Mouse (Mus musculus) myocyte (in vitro differentiated cells): Measurements from ENCODE around the gene Dusp28. TPM values are rescaled to one million over a fixed set of nuclear protein-coding genes. Genes with fewer than 3 reads are reported as not detected.

Source experiments
- H3K27me3 ChIP-seq: one replicate; pipeline ENCODE4 v1.6.1; 2011; ENCODE audit not compliant: control insufficient read depth, insufficient read depth, insufficient read length
- H3K36me3 ChIP-seq: one replicate; pipeline ENCODE4 v1.6.1; 2011; ENCODE audit not compliant: control insufficient read depth, insufficient read depth
- H3K4me2 ChIP-seq: one replicate; pipeline ENCODE4 v1.6.1; 2011; ENCODE audit warnings: low read depth, control low read depth
- H3K4me3 ChIP-seq: one replicate; pipeline ENCODE4 v1.5.1; 2011; ENCODE audit warnings: mild to moderate bottlenecking, control low read depth, moderate library complexity
- H3K79me2 ChIP-seq: one replicate; pipeline ENCODE4 v1.6.1; 2011; ENCODE audit not compliant: control insufficient read depth, insufficient read depth
- H3ac ChIP-seq: one replicate; pipeline ENCODE4 v1.6.1; 2011; ENCODE audit not compliant: control insufficient read depth, insufficient read length
- CEBPB ChIP-seq: IDR thresholded peaks from 2 replicates; pipeline ENCODE4 v1.6.1; 2011; ENCODE audit warnings: mild to moderate bottlenecking, moderate library complexity; ENCODE audit not compliant: poor library complexity, insufficient read depth, severe bottlenecking
- E2F4 ChIP-seq: IDR thresholded peaks from one replicate; pipeline ENCODE4 v1.6.1; 2011; ENCODE audit warnings: mild to moderate bottlenecking, control low read depth, moderate library complexity; ENCODE audit not compliant: insufficient read depth
- MAX ChIP-seq: IDR thresholded peaks from one replicate; pipeline ENCODE4 v1.6.1; 2011; ENCODE audit warnings: low read depth, mild to moderate bottlenecking, control low read depth
- MYOD1 ChIP-seq, 3 experiments: IDR thresholded peaks; one replicate each; pipeline ENCODE4 v1.6.1; 2011; ENCODE audit warnings: control low read depth in 2 of 3, low read depth in 2 of 3, mild to moderate bottlenecking in 2 of 3, moderate library complexity in 1 of 3; ENCODE audit not compliant: insufficient read length in 2 of 3, control insufficient read depth in 1 of 3
- MYOG ChIP-seq, 3 experiments: IDR thresholded peaks; one replicate each; pipeline ENCODE4 v1.6.1; 2011; ENCODE audit warnings: control low read depth in 2 of 3, low read depth in 2 of 3, mild to moderate bottlenecking in 2 of 3; ENCODE audit not compliant: insufficient read length in 2 of 3, control insufficient read depth in 1 of 3, insufficient read depth in 1 of 3
- POLR2A ChIP-seq: IDR thresholded peaks from one replicate; pipeline ENCODE4 v1.6.1; 2011; ENCODE audit warnings: low read depth, mild to moderate bottlenecking, control low read depth, moderate library complexity; ENCODE audit not compliant: insufficient read length
- POLR2AphosphoS2 ChIP-seq: IDR thresholded peaks from one replicate; pipeline ENCODE4 v1.6.1; 2011; ENCODE audit warnings: low read depth, control low read depth; ENCODE audit not compliant: insufficient read length
- REST ChIP-seq: IDR thresholded peaks from one replicate; pipeline ENCODE4 v1.6.1; 2011; ENCODE audit warnings: mild to moderate bottlenecking, control low read depth, moderate library complexity; ENCODE audit not compliant: insufficient read depth, insufficient read length
- SRF ChIP-seq: IDR thresholded peaks from one replicate; pipeline ENCODE4 v1.6.1; 2011; ENCODE audit warnings: low read depth; ENCODE audit not compliant: control insufficient read depth, insufficient read length
- TCF12 ChIP-seq: IDR thresholded peaks from one replicate; pipeline ENCODE4 v1.6.1; 2011; ENCODE audit warnings: mild to moderate bottlenecking, control low read depth; ENCODE audit not compliant: poor library complexity, insufficient read depth, severe bottlenecking
- TCF3 ChIP-seq: IDR thresholded peaks from one replicate; pipeline ENCODE4 v1.6.1; 2011; ENCODE audit warnings: low read depth, control low read depth; ENCODE audit not compliant: insufficient read length
- USF1 ChIP-seq: IDR thresholded peaks from one replicate; pipeline ENCODE4 v1.6.1; 2011; ENCODE audit warnings: low read depth, mild to moderate bottlenecking, control low read depth, moderate library complexity
- polyA plus RNA-seq: library from polyadenylated mRNA; unstranded; fragments of >200 nt; fragmentation: generic; extraction: Trizol; gene quantifications from one replicate; pipeline ENCODE4 v1.2.1, GENCODE M21; 2012; ENCODE audit warnings: missing spikeins

Dusp28 gene
- polyA plus RNA-seq, 1 experiment, result 40.9 TPM

- no peak overlapping the region for H3ac ChIP-seq
- H3K4me2 ChIP-seq, result no peak overlapping the region
- H3K4me3 ChIP-seq, result no peak overlapping the region
- peaks cover 22% of the 10 kb centered on the region for H3K79me2 ChIP-seq
- TF ChIP-seq SRF (no peak), REST (no peak), USF1 (no peak), TCF12 (no peak), MAX (no peak), POLR2A (no peak), POLR2AphosphoS2 (no peak), E2F4 (no peak), MYOD1 (IDR thresholded peaks at IDR 0.05; ENCODE audit: control insufficient read depth in 1 of 3, insufficient read length in 2 of 3, low read depth in 2 of 3) (no peak), MYOG (IDR thresholded peaks at IDR 0.05; ENCODE audit: control insufficient read depth in 1 of 3, insufficient read depth in 1 of 3, insufficient read length in 2 of 3, low read depth in 2 of 3) (no peak), TCF3 (no peak), CEBPB (no peak)
- no peaks in the 10 kb centered on the region for H3K27me3 ChIP-seq
- H3K36me3 ChIP-seq, result peaks cover 6% of the 10 kb centered on the region
Measured at GRCm38 (mm10) chr1:92937797-92938196, 31.0 kb downstream of the Dusp28 start.

- TF ChIP-seq MYOG (IDR thresholded peaks at IDR 0.05; ENCODE audit: control insufficient read depth in 1 of 3, insufficient read depth in 1 of 3, insufficient read length in 2 of 3, low read depth in 2 of 3) (no peak), MAX (no peak), TCF3 (no peak), REST (no peak), SRF (no peak), TCF12 (no peak), CEBPB (no peak), POLR2AphosphoS2 (no peak), POLR2A (no peak), E2F4 (no peak)
- H3K4me2 ChIP-seq, result no peak overlapping the region
- peaks cover 6% of the 10 kb centered on the region for H3K36me3 ChIP-seq
- H3K4me3 ChIP-seq, result no peak overlapping the region
- H3K79me2 ChIP-seq, result peaks cover 22% of the 10 kb centered on the region
- H3K27me3 ChIP-seq, result no peaks in the 10 kb centered on the region
- no peak overlapping the region for H3ac ChIP-seq
Measured at GRCm38 (mm10) chr1:92939746-92940145, 33.0 kb downstream of the Dusp28 start.

- Histone ChIP-seq H3K4me3 (no peak overlapping the region), H3K79me2 (no peaks in the 10 kb centered on the region), H3K4me2 (no peak overlapping the region), H3ac (no peak overlapping the region), H3K36me3 (peaks cover 6% of the 10 kb centered on the region), H3K27me3 (no peaks in the 10 kb centered on the region)
- no peak for TF ChIP-seq MAX
- TF ChIP-seq SRF, result no peak
- no peak for TF ChIP-seq USF1
- no peak for TF ChIP-seq CEBPB
- TF ChIP-seq MYOG (IDR thresholded peaks at IDR 0.05; ENCODE audit: control insufficient read depth in 1 of 3, insufficient read depth in 1 of 3, insufficient read length in 2 of 3, low read depth in 2 of 3), result no peak
- no peak for TF ChIP-seq POLR2AphosphoS2
- TF ChIP-seq REST, result no peak
- TF ChIP-seq TCF3, result no peak
- TF ChIP-seq POLR2A, result no peak
- no peak for TF ChIP-seq TCF12
- TF ChIP-seq MYOD1 (IDR thresholded peaks at IDR 0.05; ENCODE audit: control insufficient read depth in 1 of 3, insufficient read length in 2 of 3, low read depth in 2 of 3), result no peak
- no peak for TF ChIP-seq E2F4
Measured at GRCm38 (mm10) chr1:92943219-92943989, 36.6 kb downstream of the Dusp28 start.

DNA sequence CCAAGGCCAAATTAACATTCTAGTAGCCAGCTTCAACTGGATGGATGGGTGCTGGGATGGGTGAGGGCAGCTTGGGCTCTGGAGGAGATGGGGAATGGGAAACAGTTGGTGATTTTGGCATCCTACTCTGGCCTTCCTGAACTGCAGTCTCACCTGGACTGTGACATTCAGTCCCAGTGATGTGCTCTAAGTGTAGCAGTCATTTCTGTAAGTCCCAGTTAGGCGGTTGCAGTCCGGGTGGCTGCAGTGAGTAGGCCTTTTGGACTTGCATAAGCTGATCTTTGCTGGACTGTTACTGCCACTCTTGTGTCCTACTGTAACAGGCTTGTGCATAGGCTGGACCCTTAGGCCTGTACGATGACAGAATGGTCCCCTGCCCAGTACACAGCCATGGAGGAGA, 41.2 kb downstream of the Dusp28 start:
- no peak overlapping the region for H3K4me2 ChIP-seq
- no peaks in the 10 kb centered on the region for H3K79me2 ChIP-seq
- no peak overlapping the region for H3K4me3 ChIP-seq
- H3ac ChIP-seq, result no peak overlapping the region
- H3K27me3 ChIP-seq, result no peaks in the 10 kb centered on the region
- no peak for TF ChIP-seq CEBPB
- TF ChIP-seq MYOD1 (IDR thresholded peaks at IDR 0.05; ENCODE audit: control insufficient read depth in 1 of 3, insufficient read length in 2 of 3, low read depth in 2 of 3), result no peak
- no peak for TF ChIP-seq TCF3
- TF ChIP-seq MAX, result no peak
- TF ChIP-seq SRF, result no peak
- TF ChIP-seq E2F4, result no peak
- TF ChIP-seq USF1, result no peak
- no peak for TF ChIP-seq MYOG (IDR thresholded peaks at IDR 0.05; ENCODE audit: control insufficient read depth in 1 of 3, insufficient read depth in 1 of 3, insufficient read length in 2 of 3, low read depth in 2 of 3)
- H3K36me3 ChIP-seq, result no peaks in the 10 kb centered on the region
